Mouse (Mus musculus): ENCODE measurements around the gene Eps8l3.
"Not testable (repeated sequence)": the region's sequence is repeated elsewhere in the genome, so short reads cannot be mapped to it uniquely, and the experiment has no call there.

The Eps8l3 gene

DNA sequence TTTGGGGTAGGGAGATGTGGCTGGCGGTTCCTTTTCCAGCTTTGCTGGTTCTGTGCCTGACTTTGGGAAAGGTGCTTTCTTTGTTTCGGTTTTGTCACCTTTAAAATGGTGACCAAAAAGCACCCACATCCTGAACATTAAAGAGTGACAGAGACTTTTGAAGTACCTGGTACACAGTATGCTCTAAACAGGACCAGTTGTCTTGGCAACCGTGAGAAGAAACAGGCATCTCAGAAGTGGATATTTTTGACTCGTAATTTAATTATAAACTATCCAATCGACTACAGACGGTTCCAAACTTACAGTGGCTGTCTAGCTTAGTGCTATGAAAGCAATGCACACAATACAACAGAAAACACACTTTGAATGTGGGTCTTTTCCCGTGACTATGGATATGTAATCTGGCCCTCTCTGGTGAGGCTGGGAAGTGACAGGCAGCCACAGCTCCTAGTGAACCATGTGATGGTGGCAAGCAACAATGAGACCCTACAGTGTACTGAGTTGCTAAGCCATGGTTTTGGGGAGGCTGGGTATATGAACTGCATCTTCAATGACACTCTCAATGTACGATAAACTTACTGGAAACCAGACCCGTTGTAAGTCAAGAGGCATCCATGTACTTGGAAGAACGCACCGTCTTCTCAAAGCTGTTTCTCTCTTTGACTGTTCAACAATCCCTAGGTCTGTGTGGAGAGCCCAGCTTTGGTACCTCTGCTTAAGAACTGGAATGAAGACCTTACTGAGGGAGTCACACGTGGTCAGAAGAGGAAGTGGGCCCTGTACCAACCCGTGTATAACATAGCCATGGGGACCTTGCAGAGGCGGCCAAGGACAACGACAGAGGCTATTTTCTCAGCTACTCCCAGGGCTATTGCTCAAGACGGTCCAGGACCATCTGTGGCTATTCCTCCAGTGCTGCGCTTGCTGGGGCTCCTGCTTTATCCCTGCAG, 23.5 kb upstream of the Eps8l3 start:
- no peak for DNase-seq

- DNase-seq, result no peak
Measured at GRCm38 (mm10) chr3:107855368-107855767, 21.7 kb upstream of the Eps8l3 start.

- DNase-seq, result peak; percentile 31 to 38
Measured at GRCm38 (mm10) chr3:107857646-107858045, 19.4 kb upstream of the Eps8l3 start.

DNA sequence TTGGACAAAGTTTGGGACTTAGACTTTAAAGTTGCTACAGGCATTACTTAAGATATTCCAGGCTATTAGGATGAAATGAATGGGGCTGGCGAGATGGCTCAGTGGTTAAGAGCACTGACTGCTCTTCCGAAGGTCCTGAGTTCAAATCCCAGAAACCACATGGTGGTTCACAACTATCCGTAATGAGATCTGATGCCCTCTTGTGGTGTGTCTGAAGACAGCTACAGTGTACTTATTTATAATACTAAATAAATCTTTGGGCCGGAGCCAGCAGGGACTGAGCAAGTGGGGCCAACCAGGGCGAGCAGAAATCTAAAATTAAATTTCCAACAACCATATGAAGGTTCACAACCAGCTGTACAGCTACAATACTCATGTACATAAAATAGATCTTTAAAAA, 15.5 kb upstream of the Eps8l3 start:
- DNase-seq, result not testable (repeated sequence)

GRCm38 (mm10) chr3:107862471-107862870, 14.6 kb upstream of the Eps8l3 start:
- DNase-seq, result no peak

DNA sequence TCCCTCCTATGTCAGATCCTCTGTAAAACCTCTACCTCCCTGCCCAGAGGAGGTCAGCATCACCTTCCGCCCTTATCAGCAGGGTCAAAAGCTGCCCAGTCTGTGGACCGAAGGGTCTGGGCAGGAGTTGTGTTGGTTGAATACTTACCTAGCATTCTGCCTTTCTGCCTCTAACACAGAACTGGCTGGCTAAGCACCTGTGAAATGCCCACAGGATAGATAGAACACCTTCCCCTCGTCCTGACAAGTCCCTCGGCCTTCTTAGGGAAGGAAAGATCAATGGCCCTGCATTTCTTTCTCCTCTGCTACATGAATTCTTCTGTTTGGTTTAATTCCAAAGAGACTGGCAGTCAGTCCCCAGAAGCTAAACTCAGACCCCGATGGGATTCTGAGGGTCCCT, 13.6 kb upstream of the Eps8l3 start:
- DNase-seq, result no peak

- peak; percentile 85 to 95 for DNase-seq
Measured at GRCm38 (mm10) chr3:107863898-107864603, 13.0 kb upstream of the Eps8l3 start.

DNA sequence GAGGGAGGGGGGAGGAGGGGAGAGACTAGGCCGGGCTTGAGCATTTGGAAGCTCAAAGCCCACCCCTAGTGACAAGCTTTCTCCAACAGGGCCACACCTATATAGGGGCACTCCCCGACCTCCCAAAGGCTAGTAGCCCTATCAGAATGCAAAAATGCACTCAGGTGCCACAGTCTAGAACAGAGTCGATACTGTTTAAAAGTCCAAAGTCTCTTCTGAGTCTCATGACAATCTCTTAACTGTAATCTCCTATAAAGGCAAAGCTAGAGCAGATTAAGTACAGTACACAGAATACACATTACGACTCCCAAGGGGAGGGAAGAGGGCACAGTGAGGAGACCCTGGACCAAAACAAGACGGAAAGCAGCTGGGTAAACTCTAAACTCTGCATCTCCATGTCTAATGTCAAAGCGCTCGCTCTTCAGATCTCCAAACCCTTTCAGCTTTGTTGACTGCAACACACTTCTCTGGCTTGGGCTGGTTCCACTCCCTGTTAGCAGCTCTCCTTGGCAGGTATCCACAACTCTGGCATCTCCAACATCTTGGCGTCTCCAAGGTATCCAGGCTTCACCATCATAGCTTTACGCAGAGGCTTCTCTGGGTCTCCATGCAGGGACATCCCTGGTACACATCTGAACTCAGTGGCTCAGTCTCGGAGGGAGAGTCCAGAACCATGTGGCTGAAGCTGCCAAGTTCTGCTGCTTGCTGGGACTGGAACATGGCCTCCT, 11.5 kb upstream of the Eps8l3 start:
- no peak for DNase-seq

DNA sequence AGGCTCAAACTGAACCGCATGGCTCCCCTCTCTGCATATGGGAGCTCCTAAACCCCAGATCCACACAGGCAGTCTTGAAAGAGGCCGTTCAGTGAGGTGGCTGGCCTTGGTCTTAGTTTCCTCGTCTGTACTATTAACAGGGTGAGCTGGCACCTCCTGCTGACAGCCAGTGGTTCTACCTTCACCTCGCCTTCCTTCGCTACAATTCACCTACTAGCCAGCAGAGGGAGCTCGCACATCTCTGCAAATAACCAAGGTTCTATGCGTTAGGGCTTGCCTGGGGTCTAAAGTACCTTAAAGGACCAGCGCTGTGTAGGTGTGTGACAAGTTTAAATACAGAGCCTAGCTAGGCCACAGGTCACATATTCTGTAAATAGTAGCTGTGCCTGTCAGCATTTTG, 9.9 kb upstream of the Eps8l3 start:
- DNase-seq, result peak; percentile 83 to 94

DNA sequence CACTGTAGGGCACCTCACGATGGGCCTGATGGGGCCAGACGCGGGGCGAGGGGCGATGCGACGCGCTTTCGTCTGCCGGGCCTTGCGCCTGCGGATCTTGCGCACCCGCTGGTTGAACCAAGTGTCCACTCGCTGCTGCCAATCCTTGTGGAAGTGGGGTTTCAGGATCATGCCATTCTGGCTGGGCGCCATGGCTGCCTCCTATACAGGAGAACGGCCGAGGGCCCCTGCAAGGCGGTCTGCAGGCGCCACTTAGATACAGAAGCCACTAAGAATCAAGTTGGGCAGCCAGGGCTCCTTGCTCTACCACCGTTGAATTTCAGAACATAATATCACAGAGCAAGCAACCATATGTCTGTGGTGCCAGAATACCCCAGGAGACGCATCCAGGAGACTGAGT, 8.6 kb upstream of the Eps8l3 start:
- DNase-seq, result no peak

- no peak for DNase-seq
Measured at GRCm38 (mm10) chr3:107869097-107869496, 7.9 kb upstream of the Eps8l3 start.

- DNase-seq, result peak; percentile 53 to 66
Measured at GRCm38 (mm10) chr3:107869925-107870324, 7.1 kb upstream of the Eps8l3 start.

DNA sequence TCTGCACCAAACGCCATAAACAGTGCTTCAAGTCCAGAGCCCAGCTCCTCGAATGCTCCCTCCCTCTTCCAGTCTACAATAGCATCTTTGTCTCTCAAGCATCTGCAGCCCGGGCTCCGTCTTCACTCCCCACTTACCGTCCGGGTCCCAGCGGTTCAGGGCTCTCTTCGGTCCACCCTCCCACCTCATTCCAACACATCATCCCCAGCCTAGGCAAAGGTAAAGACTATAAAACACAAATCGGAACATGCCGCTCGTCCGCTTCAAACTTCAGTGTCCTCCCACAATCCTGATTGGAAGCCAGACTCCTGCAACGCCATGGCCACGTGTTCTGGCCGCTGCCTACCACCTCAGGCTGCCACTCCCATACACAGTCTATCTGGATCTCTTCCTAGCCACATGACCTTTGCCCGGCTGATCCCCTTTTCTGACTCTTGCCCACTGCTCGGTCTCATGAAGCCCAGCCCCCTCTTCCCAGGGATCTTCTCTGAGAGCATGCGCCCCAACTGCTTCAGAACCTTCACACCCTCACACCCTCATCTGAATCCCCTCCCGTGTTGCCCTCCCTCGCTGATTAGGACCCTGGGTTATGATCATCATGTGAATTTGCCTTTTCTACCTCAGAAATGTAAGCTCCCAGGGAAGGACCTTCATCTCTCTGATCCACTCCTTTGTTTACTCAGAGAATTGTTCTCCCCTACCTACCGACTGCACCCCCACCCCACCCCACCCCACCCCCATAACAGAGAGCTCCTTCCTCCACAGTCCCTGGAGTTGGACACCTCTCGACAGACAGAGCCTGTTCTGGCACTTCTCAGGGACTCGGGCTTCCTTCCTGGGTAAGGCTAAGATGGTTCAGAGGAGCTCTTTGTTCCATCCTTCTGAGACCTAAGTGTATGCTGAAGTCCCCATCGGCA, 3.4 kb upstream of the Eps8l3 start:
- DNase-seq, result peak; percentile 81 to 86

DNA sequence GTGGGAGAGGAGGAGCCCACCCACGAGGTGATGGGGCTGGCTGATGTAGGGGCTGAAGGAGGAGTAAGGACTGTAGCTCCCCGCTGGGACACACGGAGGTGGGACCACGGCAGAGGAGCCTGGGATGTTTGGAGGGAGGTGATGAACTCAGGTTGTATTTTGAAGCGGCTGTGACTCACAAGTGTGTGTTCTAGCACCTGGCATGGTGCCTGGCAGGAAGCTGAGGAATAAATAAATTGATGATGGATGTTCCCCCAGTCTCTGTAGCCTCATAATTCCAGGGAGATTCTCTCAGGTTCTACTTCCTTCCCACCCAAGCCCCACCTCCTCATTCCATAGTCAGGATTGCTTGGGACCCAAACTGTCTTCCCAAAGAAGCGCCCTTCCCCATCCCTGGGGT, 1.8 kb upstream of the Eps8l3 start:
- DNase-seq, result no peak

DNA sequence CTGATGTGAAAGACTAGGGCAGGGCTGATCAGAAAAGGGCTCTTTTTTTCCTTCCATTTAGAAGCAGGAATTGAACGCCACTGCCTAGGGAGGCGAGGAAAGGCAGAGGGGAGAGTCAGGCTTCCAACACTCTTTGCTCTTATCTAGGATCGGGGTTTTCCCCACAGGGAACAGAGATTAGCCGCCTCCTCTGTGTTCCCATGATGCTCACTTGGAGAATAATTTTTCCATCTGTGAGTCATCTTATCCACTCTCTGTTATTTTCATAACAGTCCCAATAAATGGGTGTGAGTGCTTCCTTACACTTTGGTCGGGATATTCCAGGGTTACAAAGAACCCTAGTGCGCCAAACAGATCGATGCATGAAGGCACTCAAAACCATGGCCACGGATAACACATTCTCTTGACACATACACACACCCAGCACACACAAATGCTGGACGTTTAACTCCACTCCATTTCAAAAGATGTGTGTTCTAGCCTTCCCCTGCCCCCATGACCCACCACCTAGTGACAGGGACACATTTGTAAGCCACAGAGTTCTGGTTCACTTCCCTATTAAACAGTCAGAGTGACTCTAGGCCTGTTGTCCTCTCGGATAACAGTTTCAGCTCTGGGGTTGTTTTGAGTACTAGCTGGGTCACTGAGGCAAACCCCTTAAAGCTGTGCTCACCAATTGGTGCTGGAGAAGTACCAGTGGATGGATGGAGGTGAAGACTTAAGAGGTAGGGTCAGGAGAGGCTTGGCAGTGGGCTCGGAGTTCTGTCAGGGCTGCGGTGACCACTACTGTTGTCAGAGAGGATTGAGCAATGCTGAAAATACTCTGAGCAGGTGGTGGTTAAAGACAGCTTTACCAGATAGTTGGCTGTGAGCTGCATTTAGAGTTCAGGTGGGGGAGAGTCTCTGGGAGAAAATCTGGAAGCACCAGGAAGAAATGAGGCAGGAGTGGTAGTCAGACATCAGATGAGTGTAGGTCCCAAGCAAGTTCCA, 1.0 kb downstream of the Eps8l3 start:
- DNase-seq, result no peak

DNA sequence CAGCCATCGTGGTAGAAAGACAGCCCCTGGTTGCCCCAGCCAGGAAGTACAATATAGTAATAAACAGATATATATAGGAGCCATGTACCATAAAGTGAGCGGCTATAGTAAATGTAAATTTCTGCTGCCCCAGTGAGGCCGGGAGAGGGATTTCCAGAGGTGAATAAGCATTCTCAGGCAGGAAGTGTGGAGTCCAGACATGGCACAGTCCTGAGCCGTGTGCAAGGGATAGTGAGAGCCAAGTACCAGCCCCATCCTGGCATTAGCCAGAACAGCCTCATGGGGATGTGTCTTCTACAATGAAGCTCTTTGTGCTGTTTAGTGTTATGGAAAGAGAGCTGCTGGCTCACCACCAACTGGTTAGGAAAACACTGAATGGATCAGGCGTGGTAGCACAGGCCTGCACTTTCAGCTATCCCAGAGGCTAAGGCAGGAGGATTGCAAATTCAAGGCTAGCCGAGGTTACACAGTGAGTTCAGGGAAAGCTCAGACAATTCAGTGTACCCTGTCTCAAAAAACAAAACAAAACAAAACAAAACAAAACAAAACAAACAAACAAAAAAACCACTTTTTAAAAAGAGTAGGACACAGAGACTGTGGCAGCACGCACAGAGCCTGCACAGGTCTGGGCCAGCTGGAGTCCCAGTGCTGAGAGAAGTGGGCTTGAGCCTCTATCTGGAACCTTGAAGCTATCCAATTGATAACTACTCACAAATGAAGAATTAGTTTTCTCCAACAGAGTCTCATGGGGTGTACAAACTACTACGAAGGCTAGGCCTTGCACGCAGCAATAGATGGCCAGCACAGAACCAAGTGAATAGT, 10.9 kb downstream of the Eps8l3 start:
- no peak for DNase-seq

GRCm38 (mm10) chr3:107889236-107889635, 12.2 kb downstream of the Eps8l3 start:
- peak; percentile 42 to 63 for DNase-seq

DNA sequence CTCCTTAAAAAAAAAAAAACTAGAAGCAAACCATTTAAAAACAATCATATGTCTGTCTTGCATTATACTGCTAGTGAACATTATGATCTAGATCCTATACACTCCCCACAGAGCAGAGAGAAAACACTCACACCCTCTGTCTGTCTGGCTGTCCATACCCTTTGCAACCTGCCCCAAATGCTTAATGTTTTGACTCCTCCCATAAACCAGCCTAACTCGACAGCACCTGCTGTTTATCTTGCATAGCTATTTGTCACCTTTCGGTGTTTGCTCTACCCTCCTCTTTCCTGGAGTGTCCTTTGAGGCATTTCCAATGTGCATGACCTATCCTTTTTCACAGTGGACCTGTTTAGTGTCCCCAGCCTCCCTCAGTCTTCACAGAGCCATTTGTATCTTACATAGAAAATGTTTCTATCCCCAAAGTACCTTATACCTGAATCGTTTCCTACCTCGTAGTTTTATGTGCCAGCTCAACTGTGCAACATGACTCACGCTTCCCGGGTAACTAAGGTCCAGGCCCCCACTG, 18.2 kb downstream of the Eps8l3 start:
- DNase-seq, result no peak

GRCm38 (mm10) chr3:107895720-107896569, 18.9 kb downstream of the Eps8l3 start, which contains the start of gene Gstm5:
TSS of gene Gstm5 (plus strand) at chr3:107895821.
- peak; percentile 86 for DNase-seq

All from kidney, adult 8-10 months (tissue).